Mouse (Mus musculus): ENCODE results near the gene Gnao1.

Gnao1 gene

GRCm38 (mm10) chr8:93809686-93810027, at the start of gene Gnao1:
Gnao1 (plus strand) TSS chr8:93809966.
- DNase-seq = peak in 1 of 2 experiments; percentile 75

DNA sequence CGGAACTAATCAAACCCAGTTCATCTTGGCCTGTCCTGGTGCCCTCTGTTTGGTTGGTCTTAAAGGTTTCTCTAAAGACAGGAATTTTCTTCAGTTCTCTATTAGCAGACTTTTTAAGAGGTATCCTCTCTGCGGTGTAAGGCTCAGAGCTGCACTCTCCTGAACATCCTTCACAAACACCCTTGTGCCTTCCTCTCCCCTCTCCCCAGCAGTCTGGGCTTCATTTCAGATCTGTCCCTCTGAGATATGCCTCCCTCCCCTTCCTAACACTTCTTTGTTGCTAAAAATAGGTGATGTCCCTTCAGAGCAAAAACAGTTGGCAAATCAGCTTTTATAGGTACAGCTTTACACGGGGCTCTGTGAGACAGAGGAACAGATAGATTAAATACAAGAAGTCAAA, 32.2 kb upstream of the Gnao1 start:
- peak; percentile 11 for DNase-seq

DNA sequence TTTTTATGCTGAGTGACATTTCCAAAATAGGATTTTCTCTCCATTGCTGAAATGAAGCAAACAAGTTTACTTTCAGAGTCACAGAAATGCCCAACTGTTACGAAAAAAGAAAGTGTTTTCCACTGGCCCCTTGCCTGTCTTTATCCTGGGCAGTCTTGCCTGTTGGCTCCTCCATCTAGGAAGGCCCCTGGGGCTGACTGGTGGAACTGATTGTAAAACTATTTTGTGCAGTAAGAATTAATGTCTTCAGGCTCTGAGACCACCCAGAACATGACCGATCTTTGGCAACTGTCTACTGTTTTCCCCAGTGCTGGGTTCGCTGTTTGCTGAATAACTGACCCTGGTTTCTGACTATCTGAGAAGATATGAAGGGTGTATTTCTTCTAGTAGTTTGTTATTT, 540 bp upstream of the Gnao1 start:
- DNase-seq = peak in 1 of 2 experiments; percentile 33

DNA sequence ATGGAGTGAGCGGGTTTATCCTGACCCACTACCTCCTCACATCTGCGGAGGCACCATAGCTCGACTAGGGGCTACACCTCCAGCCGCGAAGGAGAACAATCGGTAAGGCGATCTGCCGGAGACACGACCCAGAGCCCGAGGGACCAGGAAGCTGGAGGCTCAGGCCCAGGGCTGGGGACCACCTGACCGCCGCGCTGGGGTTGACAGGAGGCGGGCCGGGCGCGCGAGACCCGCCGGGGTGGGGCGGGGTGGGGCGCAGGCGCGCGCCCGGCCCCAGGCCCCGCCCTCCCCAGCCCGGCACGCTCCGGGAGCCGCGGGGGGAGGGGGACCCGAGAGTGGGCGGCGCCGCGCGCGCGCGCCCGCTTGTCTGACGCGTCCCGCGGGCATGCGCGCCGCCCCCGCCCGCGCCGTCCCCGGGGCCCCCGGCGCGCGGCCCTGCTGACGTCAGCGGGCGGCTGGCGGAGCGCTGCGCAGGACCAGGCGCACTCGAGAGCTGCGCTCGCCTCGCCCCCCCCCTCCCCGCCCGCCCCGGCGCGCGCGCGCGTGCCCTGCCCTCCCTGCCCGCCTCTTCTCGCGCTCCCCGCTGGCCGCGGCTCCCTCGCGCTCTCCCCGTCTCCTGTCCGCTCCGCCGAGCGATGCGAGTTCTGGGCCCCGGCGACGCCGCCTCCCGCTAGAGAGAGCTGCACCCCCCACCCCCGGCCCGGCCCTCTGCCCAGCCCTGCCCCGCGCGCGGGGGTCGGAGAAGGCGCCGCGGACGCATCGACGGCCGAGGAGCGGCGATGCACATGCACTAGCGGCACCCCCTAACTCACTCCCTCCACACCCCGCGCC, 477 bp downstream of the Gnao1 start:
- DNase-seq = peak; percentile 94 to 98

DNA sequence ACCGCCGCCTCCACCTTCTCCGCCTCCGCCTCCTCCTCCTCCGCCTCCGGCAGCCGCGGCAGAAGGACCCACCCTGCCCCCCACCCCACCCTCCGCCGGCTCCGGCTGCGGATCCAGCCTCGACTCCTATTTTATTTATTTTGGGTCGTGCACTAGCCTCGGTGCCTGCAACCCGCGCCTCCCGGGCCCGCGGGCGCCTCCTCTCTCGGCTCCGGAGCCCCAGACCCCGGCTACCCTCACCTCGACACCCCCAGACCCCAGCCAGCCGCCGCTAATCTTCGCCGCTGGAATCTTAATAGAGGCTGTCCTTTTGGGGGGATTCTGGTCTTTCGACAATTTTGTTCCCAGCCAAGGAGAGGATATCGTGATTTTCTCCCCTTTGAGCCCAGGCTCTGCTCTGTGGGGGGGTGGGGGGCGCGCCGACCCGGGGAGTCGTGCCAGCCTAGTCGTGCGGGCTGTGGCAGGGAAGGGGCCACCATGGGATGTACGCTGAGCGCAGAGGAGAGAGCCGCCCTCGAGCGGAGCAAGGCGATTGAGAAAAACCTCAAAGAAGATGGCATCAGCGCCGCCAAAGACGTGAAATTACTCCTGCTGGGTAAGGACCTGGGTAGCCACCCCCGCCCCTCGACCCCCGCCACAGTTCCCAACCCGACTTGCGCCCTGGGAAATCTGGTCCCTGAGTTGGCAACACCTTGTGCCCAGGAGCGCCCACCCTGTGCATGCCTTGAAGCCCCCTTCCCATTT, 1.3 kb downstream of the Gnao1 start:
- peak; percentile 63 to 70 for DNase-seq

DNA sequence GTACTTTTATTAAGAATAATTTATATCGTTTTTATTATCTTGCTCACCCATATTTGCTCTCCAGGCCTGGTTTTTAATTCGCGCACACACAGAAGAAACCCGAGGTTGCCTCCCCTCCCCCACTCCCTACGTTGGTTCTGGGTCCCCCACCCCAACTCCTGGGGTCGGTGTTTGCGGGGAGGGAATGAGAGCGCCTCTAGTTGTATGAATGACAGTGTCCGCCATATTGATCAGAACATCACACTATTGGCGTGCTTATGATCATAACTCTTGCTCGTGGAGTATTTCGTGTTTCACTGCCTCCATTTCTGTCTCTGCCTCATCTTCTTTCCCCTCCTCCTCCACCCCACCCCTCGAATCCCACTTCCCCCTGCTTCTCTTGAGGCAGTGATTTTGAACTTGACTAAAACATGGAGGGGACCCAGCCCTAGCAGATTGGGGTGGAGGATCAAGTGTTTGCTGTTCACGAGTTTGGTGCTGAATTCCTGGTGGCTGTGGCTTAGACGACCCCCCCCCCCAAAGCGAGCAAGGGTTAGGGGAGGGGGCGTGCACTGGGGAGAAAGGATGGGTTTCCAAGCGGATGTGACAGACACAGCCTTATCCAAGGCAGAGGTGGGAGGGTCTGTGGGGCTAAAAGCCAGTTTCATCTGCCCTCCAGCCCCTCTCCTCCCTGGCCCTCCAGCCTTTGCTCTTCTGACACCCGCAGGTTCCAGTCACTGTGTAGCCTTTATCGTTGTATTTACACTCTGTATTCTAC, 2.1 kb downstream of the Gnao1 start:
- DNase-seq = peak; percentile 55 to 67

DNA sequence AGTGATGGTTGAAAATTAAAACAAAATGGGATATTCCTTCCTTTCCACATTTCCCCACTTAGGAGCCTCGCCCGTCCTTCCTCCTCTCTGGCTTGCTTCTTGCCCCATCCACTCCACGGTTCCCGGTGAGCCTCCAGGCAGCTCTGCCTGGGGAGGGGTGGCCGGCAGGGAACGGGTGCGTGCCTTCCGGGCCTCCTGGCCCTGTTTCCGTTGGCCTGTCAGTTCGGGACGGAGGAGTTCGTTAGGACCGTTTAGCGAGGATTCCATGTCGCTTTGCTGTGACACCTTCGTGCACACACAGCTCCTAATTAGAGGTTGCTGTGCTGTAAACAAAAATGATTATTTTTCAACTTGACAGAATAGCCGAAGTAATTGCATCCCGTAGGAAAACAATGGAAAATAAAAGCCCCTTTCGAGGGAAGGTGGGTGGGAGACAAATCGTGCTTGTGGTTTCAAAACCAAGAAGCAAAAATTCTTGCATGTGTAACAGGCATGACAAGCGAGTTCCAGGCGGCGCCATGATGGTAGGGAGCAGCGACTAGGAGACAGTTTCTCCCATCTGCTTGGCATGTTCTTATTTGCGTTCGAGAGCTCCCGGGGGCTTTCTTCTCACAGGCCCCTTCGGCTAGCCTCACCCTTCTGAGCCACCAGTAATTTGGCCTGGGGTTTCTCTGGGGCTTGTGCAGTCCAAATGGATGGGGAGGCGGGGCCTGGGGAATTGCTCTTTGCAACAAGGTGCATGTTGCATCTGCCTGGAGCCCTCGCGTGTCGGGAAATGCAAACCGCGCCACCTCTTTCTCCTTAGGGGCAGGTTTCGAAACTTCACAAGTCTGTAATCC, 3.0 kb downstream of the Gnao1 start:
- DNase-seq = peak; percentile 61 to 71

- peak; percentile 98 to 99 for DNase-seq
Observed at GRCm38 (mm10) chr8:93813405-93813761, 3.6 kb downstream of the Gnao1 start.

- peak; percentile 51 to 53 for DNase-seq
Observed at GRCm38 (mm10) chr8:93814266-93814665, 4.5 kb downstream of the Gnao1 start.

DNA sequence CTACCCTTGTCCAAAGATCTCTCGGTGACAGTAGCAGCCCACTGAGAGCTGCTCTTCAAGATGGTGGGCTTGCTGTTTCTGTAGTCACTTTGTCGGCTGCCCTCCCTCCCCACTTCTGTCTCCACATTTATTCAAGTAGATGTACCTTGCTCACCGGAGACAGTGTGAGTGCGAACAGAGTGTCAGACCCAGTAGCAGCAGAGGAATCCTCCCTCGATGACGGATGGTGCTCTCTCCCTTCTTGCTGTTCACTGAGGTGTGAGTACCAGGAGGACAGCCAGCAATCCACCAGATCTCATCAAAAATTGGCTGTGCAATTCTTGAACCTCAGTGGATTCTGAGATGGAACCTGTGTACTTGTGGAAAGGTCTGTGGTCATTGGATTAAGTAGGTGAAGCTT, 6.5 kb downstream of the Gnao1 start:
- peak; percentile 44 to 47 for DNase-seq

- peak in 1 of 2 experiments; percentile 61 for DNase-seq
Observed at GRCm38 (mm10) chr8:93817366-93817765, 7.6 kb downstream of the Gnao1 start.

GRCm38 (mm10) chr8:93819929-93820328, 10.2 kb downstream of the Gnao1 start:
- peak; percentile 25 to 53 for DNase-seq

- DNase-seq = peak in 1 of 2 experiments; percentile 6
Observed at GRCm38 (mm10) chr8:93821327-93821726, 11.6 kb downstream of the Gnao1 start.

GRCm38 (mm10) chr8:93825317-93825716, 15.6 kb downstream of the Gnao1 start:
- peak in 1 of 2 experiments; percentile 4 for DNase-seq

DNA sequence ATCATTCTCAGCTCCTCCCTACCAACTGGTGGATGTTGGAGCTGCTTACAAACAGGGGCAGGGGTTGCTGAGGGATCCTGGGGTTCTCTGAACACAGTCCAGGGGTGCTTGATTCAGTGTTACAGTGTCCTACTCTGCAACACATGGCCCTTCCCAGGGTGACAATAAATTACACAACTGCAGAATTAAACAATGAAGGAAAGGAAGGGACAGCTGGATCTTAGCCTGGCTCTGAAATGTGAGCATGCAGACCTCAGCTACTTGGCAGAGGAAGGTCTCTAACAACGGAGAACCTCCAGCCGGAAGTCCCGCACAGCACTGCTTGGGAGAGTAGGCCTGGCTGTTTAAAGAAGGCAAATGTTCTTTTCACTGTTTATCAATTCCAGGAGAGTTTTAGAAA, 20.9 kb downstream of the Gnao1 start:
- no peak for DNase-seq

- DNase-seq = peak; percentile 68 to 75
Observed at GRCm38 (mm10) chr8:93835771-93836170, 26.0 kb downstream of the Gnao1 start.

- DNase-seq = no peak
Observed at GRCm38 (mm10) chr8:93839113-93839512, 29.3 kb downstream of the Gnao1 start.

- DNase-seq = no peak
Observed at GRCm38 (mm10) chr8:93840486-93840885, 30.7 kb downstream of the Gnao1 start.

GRCm38 (mm10) chr8:93840956-93841752, 31.4 kb downstream of the Gnao1 start:
- peak; percentile 48 to 62 for DNase-seq

- DNase-seq = no peak
Observed at GRCm38 (mm10) chr8:93842574-93842973, 32.8 kb downstream of the Gnao1 start.

DNA sequence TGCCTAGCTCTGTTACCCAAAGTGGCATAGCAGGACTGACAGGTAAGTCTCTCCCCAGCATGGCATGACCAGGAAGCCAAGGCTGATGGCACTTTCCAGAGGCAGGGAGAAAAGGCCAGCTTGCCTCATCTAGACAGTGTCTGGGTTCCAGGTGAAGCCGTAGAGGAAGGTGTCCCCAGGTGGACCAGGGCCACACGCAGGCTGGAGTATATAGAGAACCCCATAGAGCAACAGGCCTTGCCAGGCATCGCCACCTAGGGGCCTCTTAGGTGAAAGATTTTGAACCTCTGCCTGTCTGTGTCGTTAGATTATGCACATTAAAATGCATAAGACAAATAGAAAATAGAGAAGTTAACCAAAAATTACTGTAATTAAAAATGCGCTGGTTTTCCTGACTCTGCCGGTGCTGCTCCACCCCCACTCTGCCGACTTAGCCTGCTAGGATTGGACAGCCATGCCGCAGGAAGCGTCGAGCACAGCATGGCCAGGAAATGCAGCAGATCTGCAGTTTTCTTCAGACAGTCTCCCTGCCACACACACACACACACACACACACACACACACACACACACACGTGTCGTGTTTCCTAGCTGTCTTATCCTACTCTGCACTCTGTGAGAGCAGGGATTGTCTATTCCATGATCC, 34.2 kb downstream of the Gnao1 start:
- peak; percentile 63 to 68 for DNase-seq
